Mouse (Mus musculus): ENCODE results near the gene Hbb-bh2.

GRCm38 (mm10) chr7:103886152-103886551, 45.8 kb upstream of the Hbb-bh2 start, which contains the start of gene Olfr66:
- no peak for TF ChIP-seq CTCF (IDR thresholded peaks at IDR 0.05; ENCODE audit: borderline replicate concordance, extremely low read depth, insufficient read depth, insufficient read length)
- TF ChIP-seq POLR2A (IDR thresholded peaks at IDR 0.05; ENCODE audit: borderline replicate concordance, extremely low read depth, insufficient read depth, insufficient read length, poor library complexity, severe bottlenecking) = no peak
